Mouse (Mus musculus) hindbrain, embryonic 12.5 days (tissue): ENCODE results near the gene Satb1. TPM values are rescaled to one million over a fixed set of nuclear protein-coding genes. Genes with fewer than 3 reads are reported as not detected.

Experiments used
- ATAC-seq: fragments of 200-750 bp; cut with Nextera tagmentation; 2 replicates; pipeline ENCODE4 v1.8.0; 2017; ENCODE audit warnings: moderate TSS enrichment; ENCODE audit not compliant: low FRiP score
- H3K27ac ChIP-seq: fragments of 300-500 bp; sonication (generic); 2 replicates; pipeline ENCODE4 v1.5.1; 2016; ENCODE audit warnings: mild to moderate bottlenecking
- H3K27me3 ChIP-seq: fragments of 300-500 bp; sonication (generic); 2 replicates; pipeline ENCODE4 v1.6.1; 2016; ENCODE audit warnings: mild to moderate bottlenecking
- H3K36me3 ChIP-seq: fragments of 300-500 bp; sonication (generic); 2 replicates; pipeline ENCODE4 v1.6.1; 2016; ENCODE audit warnings: mild to moderate bottlenecking
- H3K4me1 ChIP-seq: fragments of 300-500 bp; sonication (generic); 2 replicates; pipeline ENCODE4 v1.6.1; 2016
- H3K4me2 ChIP-seq: fragments of 300-500 bp; sonication (generic); replicated peaks from 2 replicates; pipeline ENCODE4 v1.6.1; 2016; ENCODE audit warnings: mild to moderate bottlenecking
- H3K4me3 ChIP-seq: fragments of 300-500 bp; sonication (generic); 2 replicates; pipeline ENCODE4 v1.5.1; 2016; ENCODE audit warnings: mild to moderate bottlenecking
- H3K9ac ChIP-seq: fragments of 300-500 bp; sonication (generic); 2 replicates; pipeline ENCODE4 v1.6.1; 2016; ENCODE audit warnings: mild to moderate bottlenecking, moderate library complexity
- H3K9me3 ChIP-seq: fragments of 300-500 bp; sonication (generic); replicated peaks from 2 replicates; pipeline ENCODE4 v1.6.1; 2016; ENCODE audit warnings: mild to moderate bottlenecking
- WGBS: fragments of 180-500 bp; shearing (Covaris S2); methylation state at CpG from one replicate; pipeline ENCODE4 v1.1.7; 2016; 5-methylcytosine and 5-hydroxymethylcytosine counted together
- polyA plus RNA-seq: library from polyadenylated mRNA; unstranded; fragments of >200 nt; fragmentation: Nextera tagmentation; extraction: Ambion mirVana; gene quantifications from 2 replicates; pipeline ENCODE4 v1.2.1, GENCODE M21; 2016

Satb1 gene
- polyA plus RNA-seq, 1 experiment from 2014 or later = 33.6 TPM

DNA sequence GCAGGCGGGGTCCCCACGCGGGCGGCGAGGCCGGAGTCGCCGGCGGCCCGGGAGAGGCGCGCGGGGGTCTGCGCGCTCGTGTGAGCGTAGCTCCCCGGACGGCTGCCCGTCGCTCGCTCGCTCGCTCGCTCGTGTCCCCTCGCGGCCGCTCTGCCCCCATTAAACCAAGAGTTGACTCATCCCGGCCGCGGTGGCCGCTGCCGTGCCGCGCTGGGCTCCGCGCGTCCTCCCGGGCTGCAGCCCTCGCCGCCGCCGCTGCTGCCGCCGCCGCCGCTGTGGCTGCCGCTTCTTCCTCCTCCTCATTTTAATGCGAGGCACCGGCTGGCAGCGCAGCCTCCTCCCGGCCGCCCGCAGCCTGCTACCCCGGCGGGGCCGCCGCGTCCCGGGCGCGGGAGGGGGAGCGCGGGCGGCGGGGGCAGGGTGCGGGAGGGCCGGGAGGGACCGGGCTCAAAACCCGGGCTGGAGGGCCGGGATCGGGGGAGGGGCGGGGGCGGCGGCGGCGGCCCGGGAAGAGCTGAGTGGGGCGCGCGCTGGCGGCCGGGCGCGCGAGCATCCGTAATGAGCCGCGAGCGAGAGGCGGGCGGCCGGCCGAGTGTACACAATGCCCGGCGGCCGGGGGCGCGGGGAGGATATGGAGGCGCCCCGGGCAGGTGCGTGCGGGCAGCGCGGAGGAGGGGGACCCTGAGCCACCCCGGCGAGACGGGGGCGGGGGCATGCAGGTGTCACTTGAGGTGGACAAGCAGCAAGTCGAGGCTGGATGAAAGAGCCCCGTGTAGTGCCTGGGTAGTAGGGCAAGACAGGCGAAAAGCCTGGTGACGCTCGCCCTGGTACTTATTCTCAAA is 19.9 kb downstream of the Satb1 start:
- peak overlapping the region; percentile 76 for H3K4me3 ChIP-seq
- peak overlapping the region; percentile 64 for H3K4me2 ChIP-seq
- ATAC-seq = peak; percentile 87
- H3K4me1 ChIP-seq = peaks cover 11% of the 10 kb centered on the region
- peak overlapping the region; percentile 96 for H3K9ac ChIP-seq
- H3K27ac ChIP-seq = peak overlapping the region; percentile 98
- H3K36me3 ChIP-seq = peaks cover 6% of the 10 kb centered on the region; the same call in 1 of the 2 replicates
- H3K27me3 ChIP-seq = no peaks in the 10 kb centered on the region
- under 1% methylated on average over 74 of the region's 115 CpGs for WGBS
- no peaks in the 10 kb centered on the region for H3K9me3 ChIP-seq

GRCm38 (mm10) chr17:51812261-51812941 is 20.7 kb downstream of the Satb1 start:
- Histone ChIP-seq H3K4me3 (peak overlapping the region; percentile 76), H3K4me2 (peak overlapping the region; percentile 64), H3K27me3 (no peaks in the 10 kb centered on the region), H3K36me3 (peaks cover 6% of the 10 kb centered on the region; the same call in 1 of the 2 replicates), H3K9me3 (no peaks in the 10 kb centered on the region), H3K4me1 (peaks cover 11% of the 10 kb centered on the region), H3K27ac (peak overlapping the region; percentile 98), H3K9ac (peak overlapping the region; percentile 96)
- under 1% methylated on average over 30 of the region's 48 CpGs for WGBS
- peak; percentile 78 for ATAC-seq

- Histone ChIP-seq H3K36me3 (peaks cover 6% of the 10 kb centered on the region; the same call in 1 of the 2 replicates), H3K27me3 (no peaks in the 10 kb centered on the region), H3K4me2 (peak overlapping the region; percentile 64), H3K9me3 (no peaks in the 10 kb centered on the region), H3K4me1 (peaks cover 11% of the 10 kb centered on the region), H3K4me3 (peak overlapping the region; percentile 76), H3K27ac (peak overlapping the region; percentile 98), H3K9ac (peak overlapping the region; percentile 96)
- ATAC-seq = peak; percentile 2
- WGBS = under 1% methylated on average over 11 of the region's 11 CpGs
Measured at GRCm38 (mm10) chr17:51811911-51812260, 21.2 kb downstream of the Satb1 start.

DNA sequence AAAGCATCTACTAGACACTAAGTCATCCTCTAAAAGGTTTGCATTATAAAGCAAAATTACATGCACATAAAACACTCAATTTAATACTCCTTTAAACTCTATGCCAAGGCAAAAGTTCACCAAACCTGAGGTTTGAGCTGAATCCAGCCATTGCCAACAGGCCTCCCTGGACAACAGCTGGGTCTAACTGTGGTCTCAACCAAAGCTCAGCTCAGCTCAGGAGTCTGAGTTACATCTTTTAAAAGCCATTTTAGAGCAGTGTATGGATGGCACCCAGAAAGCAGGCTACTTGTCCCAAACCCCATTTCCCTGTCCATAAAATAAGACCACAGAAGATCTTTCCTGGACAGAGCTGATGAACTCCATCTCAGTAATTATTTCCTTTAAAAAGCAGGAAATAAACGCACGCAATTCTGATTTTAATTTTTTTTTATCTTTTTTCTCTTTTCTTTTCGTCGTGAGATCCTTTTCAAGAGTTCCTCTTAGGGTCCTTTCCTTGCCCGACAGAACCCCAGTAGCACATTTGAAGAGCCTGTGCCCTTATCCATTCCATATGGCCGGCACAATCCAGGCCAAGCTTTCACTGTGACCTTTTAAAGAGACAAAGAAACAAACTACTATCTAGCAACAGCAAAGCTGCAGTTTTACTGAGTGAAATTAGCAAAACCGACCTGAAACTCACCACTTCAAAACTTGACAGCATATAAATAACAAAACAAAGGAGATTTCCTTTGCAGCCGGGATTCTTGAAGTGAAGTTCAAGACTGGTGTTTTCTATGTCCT is 21.8 kb downstream of the Satb1 start:
- peak overlapping the region; percentile 98 for H3K27ac ChIP-seq
- no peaks in the 10 kb centered on the region for H3K27me3 ChIP-seq
- H3K9me3 ChIP-seq = no peaks in the 10 kb centered on the region
- H3K36me3 ChIP-seq = peaks cover 6% of the 10 kb centered on the region; the same call in 1 of the 2 replicates
- 5% methylated on average over 8 of the region's 8 CpGs for WGBS
- H3K4me3 ChIP-seq = peak overlapping the region; percentile 76
- H3K4me2 ChIP-seq = peak overlapping the region; percentile 64
- peak overlapping the region; percentile 96 for H3K9ac ChIP-seq
- H3K4me1 ChIP-seq = peaks cover 13% of the 10 kb centered on the region
- no peak for ATAC-seq

DNA sequence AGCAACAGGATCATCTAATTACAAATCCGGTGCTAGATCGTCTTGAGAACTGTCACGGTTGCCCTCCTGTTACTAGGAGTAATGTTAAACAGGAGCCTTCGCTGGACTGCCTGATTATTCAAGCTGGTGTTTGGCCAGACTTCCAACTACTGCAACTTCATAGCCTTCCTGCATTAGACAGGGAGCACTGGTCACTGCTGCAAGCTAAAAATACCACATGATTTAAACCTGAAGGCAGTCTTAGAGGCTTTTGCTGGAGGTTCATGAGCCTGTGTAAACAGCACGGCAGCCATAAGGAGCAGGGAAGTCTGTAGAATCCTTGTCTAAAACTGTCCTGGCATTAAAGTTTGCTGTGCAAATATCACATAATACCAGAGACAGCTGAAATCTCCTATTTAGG is 25.7 kb downstream of the Satb1 start:
- peaks cover 14% of the 10 kb centered on the region; the same call in 1 of the 2 replicates for H3K4me1 ChIP-seq
- no peaks in the 10 kb centered on the region for H3K27me3 ChIP-seq
- no peak for ATAC-seq
- no peaks in the 10 kb centered on the region for H3K9me3 ChIP-seq
- 61% methylated on average over 5 of the region's 5 CpGs for WGBS
- no peak overlapping the region for H3K27ac ChIP-seq
- no peak overlapping the region for H3K4me2 ChIP-seq
- no peak overlapping the region for H3K9ac ChIP-seq
- H3K4me3 ChIP-seq = no peak overlapping the region
- H3K36me3 ChIP-seq = peaks cover 17% of the 10 kb centered on the region; the same call in 1 of the 2 replicates

GRCm38 (mm10) chr17:51806124-51806960 is 26.7 kb downstream of the Satb1 start:
- 81% methylated on average over 12 of the region's 12 CpGs for WGBS

GRCm38 (mm10) chr17:51800208-51800607 is 32.9 kb downstream of the Satb1 start:
- Histone ChIP-seq H3K4me2 (no peak overlapping the region), H3K9me3 (no peaks in the 10 kb centered on the region), H3K9ac (no peak overlapping the region), H3K27ac (no peak overlapping the region), H3K36me3 (peaks cover 13% of the 10 kb centered on the region; the same call in 1 of the 2 replicates), H3K27me3 (no peaks in the 10 kb centered on the region), H3K4me3 (no peak overlapping the region), H3K4me1 (0 out of 2 replicates have a peak, but pooled peaks cover 4% of the 10 kb centered on the region)
- 88% methylated on average over 6 of the region's 6 CpGs for WGBS
- no peak for ATAC-seq

More at GRCm38 (mm10) chr17:51806124-51806960, 26.7 kb downstream of the Satb1 start:
- no peak for ATAC-seq
- no peaks in the 10 kb centered on the region for H3K27me3 ChIP-seq
- no peak overlapping the region for H3K4me2 ChIP-seq
- peaks cover 18% of the 10 kb centered on the region; the same call in 1 of the 2 replicates for H3K36me3 ChIP-seq
- no peaks in the 10 kb centered on the region for H3K9me3 ChIP-seq
- no peak overlapping the region for H3K9ac ChIP-seq
- no peak overlapping the region for H3K27ac ChIP-seq
- peaks cover 14% of the 10 kb centered on the region; the same call in 1 of the 2 replicates for H3K4me1 ChIP-seq
- H3K4me3 ChIP-seq = no peak overlapping the region

- ATAC-seq = no peak
- no peak overlapping the region for H3K9ac ChIP-seq
- H3K4me1 ChIP-seq = no peaks in the 10 kb centered on the region
- H3K4me3 ChIP-seq = no peak overlapping the region
- no peaks in the 10 kb centered on the region for H3K9me3 ChIP-seq
- H3K27me3 ChIP-seq = no peaks in the 10 kb centered on the region
- no peak overlapping the region for H3K27ac ChIP-seq
- 94% methylated on average over 5 of the region's 5 CpGs for WGBS
- no peak overlapping the region for H3K4me2 ChIP-seq
- H3K36me3 ChIP-seq = 0 out of 2 replicates have a peak, but pooled peaks cover 6% of the 10 kb centered on the region
Measured at GRCm38 (mm10) chr17:51796459-51796858, 36.6 kb downstream of the Satb1 start.

DNA sequence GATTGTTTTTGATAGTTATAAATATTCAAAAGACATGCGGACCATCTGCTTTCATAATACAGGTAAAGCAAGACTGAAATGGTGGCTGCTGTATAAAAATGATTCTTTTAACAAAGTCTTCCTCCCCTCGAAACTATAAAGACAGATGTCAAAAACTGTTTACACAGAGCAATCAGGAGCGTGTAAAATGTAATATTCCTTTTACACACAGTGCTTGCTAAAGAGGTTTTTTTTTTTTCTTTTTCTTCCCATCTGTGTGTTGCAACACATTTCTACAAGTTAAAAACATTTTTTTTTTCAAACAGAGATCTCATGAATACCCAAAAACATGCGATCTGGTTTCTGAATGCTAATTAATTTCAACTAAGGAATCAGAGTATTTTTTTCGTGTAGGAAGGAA is 41.9 kb downstream of the Satb1 start:
- H3K27ac ChIP-seq = peak overlapping the region; percentile 79
- WGBS = 66% methylated on average over 5 of the region's 5 CpGs
- 0 out of 2 replicates have a peak, but pooled peaks cover 7% of the 10 kb centered on the region for H3K36me3 ChIP-seq
- no peaks in the 10 kb centered on the region for H3K27me3 ChIP-seq
- no peaks in the 10 kb centered on the region for H3K9me3 ChIP-seq
- ATAC-seq = peak; percentile 14; the same call in 1 of the 2 replicates
- no peak overlapping the region for H3K4me2 ChIP-seq
- no peak overlapping the region for H3K9ac ChIP-seq
- no peak overlapping the region for H3K4me3 ChIP-seq
- peaks cover 8% of the 10 kb centered on the region for H3K4me1 ChIP-seq

GRCm38 (mm10) chr17:51790387-51791060 is 42.6 kb downstream of the Satb1 start:
- Histone ChIP-seq H3K9me3 (no peaks in the 10 kb centered on the region), H3K4me1 (peaks cover 13% of the 10 kb centered on the region), H3K36me3 (0 out of 2 replicates have a peak, but pooled peaks cover 7% of the 10 kb centered on the region), H3K27ac (peak overlapping the region; percentile 79), H3K4me2 (peak overlapping the region; percentile 34), H3K9ac (no peak overlapping the region), H3K4me3 (no peak overlapping the region), H3K27me3 (no peaks in the 10 kb centered on the region)
- 18% methylated on average over 8 of the region's 8 CpGs for whole genome bisulfite sequencing
- ATAC-seq = peak; percentile 86

- 0 out of 2 replicates have a peak, but pooled peaks cover 7% of the 10 kb centered on the region for H3K36me3 ChIP-seq
- no peak overlapping the region for H3K27ac ChIP-seq
- H3K4me1 ChIP-seq = peaks cover 13% of the 10 kb centered on the region
- H3K9ac ChIP-seq = no peak overlapping the region
- no peak overlapping the region for H3K4me3 ChIP-seq
- H3K4me2 ChIP-seq = no peak overlapping the region
- no peaks in the 10 kb centered on the region for H3K27me3 ChIP-seq
- WGBS = 67% methylated on average over 6 of the region's 6 CpGs
- ATAC-seq = no peak
- no peaks in the 10 kb centered on the region for H3K9me3 ChIP-seq
Measured at GRCm38 (mm10) chr17:51789777-51790176, 43.3 kb downstream of the Satb1 start.
